Mouse (Mus musculus) CD4-positive naive resting alpha-beta T cell, adult 76 days (primary cell): ENCODE data around the gene Tor4a. TPM values are rescaled to one million over a fixed set of nuclear protein-coding genes. Genes with fewer than 3 reads are reported as not detected.

Experiments
- total RNA-seq: library from RNA; stranded (reverse); gene quantifications from one replicate; pipeline ENCODE4 v1.2.4, GENCODE M21; 2023

Gene Tor4a
- total RNA-seq: 14.4 TPM

DNA sequence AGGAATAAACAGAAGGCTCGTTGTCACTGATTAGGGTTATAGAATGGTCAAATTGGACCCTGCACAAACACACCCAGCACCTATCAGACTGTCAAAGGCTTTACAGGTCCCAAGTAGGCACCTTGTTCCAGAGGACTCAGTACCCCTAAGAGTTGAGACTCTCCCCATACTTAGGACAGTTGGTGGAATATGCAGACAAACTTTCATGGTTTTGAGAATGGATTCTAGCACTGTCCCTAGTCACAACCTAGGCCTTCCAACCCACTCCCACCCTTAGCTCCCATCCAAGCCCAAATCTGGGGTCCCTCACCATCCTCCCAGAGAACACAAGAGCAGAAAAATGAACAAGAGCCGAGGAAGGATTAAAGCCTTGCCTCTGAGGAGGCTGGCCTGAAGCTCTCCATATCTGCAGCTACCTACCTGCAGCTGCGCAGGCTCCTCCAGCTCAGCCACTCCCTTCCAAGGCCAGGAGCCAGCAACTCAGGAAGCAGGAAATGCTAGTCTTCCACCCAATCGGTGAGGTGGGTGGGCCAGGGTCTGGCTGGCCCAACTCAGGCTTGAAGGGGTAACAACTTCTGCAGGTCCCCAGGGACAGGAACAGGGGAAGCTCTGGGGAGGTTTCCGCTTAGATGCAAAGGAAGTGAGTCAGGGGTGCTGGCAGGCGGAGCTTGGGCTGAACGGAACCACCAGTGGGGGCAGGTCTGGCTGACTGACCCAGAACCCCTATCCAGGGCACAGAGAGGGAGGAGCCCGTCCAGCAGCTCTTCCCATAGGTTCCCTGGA, at the start of gene Tor4a:
TSS of gene Tor4a (minus strand) at position 715 of the 783 bp plus-strand sequence.

DNA sequence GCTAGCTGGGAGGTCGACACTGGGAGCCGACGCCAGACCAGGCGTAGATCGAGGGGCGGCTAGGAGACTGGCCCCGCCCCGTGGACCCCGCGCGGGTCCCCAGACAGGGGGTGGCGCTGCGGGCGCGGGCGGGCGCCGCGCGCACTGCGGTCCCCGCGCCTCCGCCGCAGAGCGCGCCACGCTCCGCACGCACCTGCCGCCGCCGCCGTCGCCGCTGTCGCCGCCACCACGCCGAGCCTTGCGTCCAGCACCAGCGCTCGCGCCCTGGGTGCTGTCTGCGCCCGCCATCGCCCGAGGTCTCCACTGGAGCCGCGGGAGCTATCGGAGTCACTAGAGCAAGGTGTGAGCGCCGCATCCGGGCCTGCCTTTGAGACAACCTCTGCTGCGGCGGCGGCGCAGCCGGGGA, 45.4 kb upstream of the Tor4a start, which contains the start of the genes Rnf208 and Cysrt1:
TSS of gene Rnf208 (plus strand) at position 155 of the 406 bp plus-strand sequence.
TSS of gene Cysrt1 (minus strand) at position 352 of the 406 bp plus-strand sequence.

DNA sequence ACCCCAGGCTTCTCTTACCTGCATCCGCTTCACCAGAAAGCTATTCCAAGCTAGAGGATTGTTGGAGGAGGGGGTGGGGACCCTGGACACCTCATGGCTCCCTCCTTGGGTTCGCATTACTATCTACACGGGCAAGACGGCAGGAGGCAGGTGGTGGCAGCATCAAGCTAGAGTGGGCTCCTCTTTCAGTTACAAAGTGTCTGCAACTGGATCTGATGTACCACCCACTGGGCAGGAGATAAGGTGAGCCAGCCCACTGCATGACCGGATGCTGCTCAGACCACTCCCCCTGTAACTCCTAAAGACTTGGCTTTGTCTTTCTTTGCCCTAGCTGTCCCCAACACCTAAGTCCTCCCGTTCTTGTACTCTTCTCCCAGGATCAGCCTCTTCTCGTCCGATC, 39.9 kb upstream of the Tor4a start, which contains the start of gene Rnf224:
TSS of gene Rnf224 (minus strand) at position 174 of the 400 bp plus-strand sequence.

DNA sequence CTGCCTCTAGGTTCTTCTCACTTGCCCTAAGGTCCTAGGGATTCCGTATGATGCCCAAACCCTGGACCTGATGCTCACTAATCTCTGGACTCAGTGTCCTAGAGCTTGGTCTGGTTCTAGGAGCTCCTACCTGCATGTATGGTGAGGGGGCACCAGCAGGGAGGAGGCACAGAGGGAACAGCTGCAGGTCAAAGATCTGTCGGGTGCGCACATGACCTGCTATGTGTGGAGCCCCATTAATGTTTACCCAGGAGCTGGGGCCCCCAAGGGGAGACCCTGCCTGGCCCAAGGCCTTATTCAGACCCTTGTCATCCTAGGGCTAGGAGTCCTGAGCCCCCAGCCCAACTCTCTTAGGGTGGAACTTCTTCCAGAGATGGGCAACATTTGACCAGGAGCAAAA, 37.4 kb upstream of the Tor4a start, which contains the start of gene Slc34a3:
TSS of gene Slc34a3 (minus strand) at position 315 of the 400 bp plus-strand sequence.

DNA sequence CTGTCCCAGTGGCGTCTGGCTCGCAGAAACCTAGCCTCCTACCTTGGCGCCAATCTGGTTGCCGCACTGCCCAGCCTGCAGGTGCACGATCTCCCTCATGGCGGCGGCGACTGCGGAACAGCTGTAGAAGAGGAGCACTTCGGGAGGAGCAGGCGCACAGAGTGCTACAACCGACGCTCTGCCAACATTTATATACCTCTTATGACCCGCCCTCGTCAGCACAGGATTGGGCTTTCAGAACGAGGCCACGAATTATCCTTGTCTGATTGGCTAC, 27.7 kb upstream of the Tor4a start, which contains the start of gene Tubb4b:
TSS of gene Tubb4b (minus strand) at position 211 of the 274 bp plus-strand sequence.

DNA sequence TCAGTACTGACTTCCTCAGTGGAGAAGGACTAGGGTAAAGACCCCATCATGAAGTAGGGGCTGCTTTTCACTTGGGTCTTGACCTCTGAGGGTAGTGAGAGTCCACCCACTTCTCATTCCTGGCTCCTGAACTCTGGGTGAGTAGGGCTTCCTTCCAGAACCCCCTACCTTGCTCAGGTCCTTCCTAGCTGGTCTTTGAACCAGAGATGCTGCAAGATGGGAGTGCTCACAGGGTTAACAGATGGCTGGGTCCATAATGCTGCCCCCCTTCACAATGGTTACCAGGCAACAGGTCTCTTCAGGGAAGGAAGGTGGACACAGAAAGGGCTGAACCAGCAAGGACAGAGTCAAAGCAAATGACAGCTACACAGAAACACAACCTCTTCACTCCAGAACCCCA, 21.8 kb upstream of the Tor4a start, which contains the start of gene Fam166a:
TSS of gene Fam166a (plus strand) at position 301 of the 400 bp plus-strand sequence.

DNA sequence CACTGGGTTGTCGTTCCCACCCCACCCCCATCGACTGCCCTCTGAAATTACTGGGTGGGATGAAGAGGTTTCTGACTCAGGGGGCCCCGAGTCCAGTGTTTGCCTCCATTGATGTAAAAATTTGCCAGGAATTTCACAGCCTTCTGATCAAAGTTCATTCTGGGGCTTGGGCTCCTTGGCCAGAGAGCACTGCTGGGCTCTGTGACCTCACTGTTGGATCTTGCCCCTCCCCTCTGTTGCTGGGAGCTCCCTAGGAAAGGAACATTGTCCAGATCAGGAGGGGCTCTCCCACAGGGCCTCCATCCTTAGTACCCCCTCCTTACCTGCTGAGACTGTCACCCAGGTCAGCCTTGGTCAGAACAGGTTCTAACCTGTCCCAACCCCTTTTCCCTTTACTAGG, 17.8 kb upstream of the Tor4a start, which contains the start of gene Stpg3:
TSS of gene Stpg3 (minus strand) at position 194 of the 400 bp plus-strand sequence.

DNA sequence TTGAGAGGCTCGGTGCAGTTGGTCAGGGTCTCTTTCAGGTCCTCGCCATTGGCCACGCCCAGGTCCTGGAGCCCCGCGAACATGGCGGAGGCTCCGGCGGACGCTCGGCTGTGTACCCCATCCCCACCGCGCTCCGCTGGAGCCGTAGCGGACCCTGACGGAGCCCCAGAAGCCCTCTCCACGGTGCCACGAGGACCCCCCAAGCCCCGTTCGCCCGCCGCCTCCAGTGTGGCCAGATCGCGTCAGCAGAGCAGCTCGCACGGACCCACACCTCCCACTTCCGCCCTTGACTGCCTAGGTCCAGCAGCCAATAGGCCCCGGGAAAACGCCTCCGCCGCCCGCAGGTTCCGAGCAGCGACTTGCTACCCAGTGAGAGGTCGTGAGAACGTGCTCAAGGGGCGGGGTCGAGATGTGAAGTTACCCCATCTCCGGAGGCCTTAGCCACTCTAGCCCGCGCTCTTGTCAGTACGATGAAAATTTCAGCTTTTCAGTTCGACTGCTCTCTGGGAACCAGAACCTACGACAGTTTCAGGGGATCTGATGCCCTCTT, 14.5 kb upstream of the Tor4a start, which contains the start of gene Nelfb:
TSS of gene Nelfb (minus strand) at position 369 of the 550 bp plus-strand sequence.

DNA sequence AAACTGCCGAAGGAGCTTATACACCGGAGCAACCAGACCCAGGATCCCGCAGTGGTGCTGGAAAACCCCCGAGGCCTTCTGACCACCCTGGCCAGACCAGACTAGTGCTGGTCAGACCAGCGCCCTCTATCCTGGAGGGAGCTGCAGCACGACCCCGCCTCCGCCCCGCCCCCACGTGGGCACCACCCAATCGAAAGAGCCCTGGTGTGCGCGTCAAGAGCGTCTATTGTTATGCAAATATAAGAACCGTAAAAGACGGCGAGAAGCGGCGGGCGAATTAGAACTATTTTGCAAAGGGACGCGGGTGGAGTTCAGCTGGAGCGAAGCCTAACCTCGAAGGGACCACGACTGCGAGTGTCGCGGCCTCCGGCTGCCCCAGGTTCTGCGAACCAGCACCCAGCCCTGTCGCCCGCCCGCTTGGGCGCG, 16.2 kb downstream of the Tor4a start, which contains the start of gene Nrarp:
TSS of gene Nrarp (plus strand) at position 281 of the 426 bp plus-strand sequence.

Other genes starting within 250 kb of the Tor4a start
- 16.0 TPM for gene Zmynd19, start 247.1 kb downstream of the Tor4a start, total RNA-seq
- gene Dph7, start 234.5 kb downstream of the Tor4a start, total RNA-seq: 14.7 TPM
- 23.9 TPM for gene Mrpl41, start 221.8 kb downstream of the Tor4a start, total RNA-seq
- gene Pnpla7, start 220.9 kb downstream of the Tor4a start, total RNA-seq: 153 TPM
- gene Nsmf, start 142.5 kb downstream of the Tor4a start, total RNA-seq: 29.2 TPM
- gene Entpd8, start 116.6 kb downstream of the Tor4a start, total RNA-seq: not detected
- not detected for gene Noxa1, start 101.7 kb downstream of the Tor4a start, total RNA-seq
- gene Nrarp, start 16.1 kb downstream of the Tor4a start, total RNA-seq: 7.0 TPM
- gene Nelfb, start 14.6 kb upstream of the Tor4a start, total RNA-seq: 53.8 TPM
- gene Stpg3, start 17.8 kb upstream of the Tor4a start, total RNA-seq: not detected
- gene Fam166a, start 21.9 kb upstream of the Tor4a start, total RNA-seq: not detected
- 103 TPM for gene Tubb4b, start 27.8 kb upstream of the Tor4a start, total RNA-seq
- gene Slc34a3, start 37.5 kb upstream of the Tor4a start, total RNA-seq: not detected
- gene Rnf224, start 39.9 kb upstream of the Tor4a start, total RNA-seq: not detected
- 0.50 TPM for gene Rnf208, start 45.4 kb upstream of the Tor4a start, total RNA-seq
- gene Cysrt1, start 45.6 kb upstream of the Tor4a start, total RNA-seq: not detected
- 12.5 TPM for gene AL732309.1, start 50.0 kb upstream of the Tor4a start, total RNA-seq
- 19.2 TPM for gene Tmem203, start 58.6 kb upstream of the Tor4a start, total RNA-seq
- 19.1 TPM for gene Tprn, start 65.7 kb upstream of the Tor4a start, total RNA-seq
- gene Ssna1, start 75.6 kb upstream of the Tor4a start, total RNA-seq: 29.1 TPM
- 100 TPM for gene Anapc2, start 75.6 kb upstream of the Tor4a start, total RNA-seq
- not detected for gene Tmem210, start 91.3 kb upstream of the Tor4a start, total RNA-seq
- gene Lrrc26, start 93.0 kb upstream of the Tor4a start, total RNA-seq: not detected
- gene Grin1, start 122.3 kb upstream of the Tor4a start, total RNA-seq: not detected
- 44.3 TPM for gene Man1b1, start 135.5 kb upstream of the Tor4a start, total RNA-seq
- 16.8 TPM for gene Dpp7, start 159.5 kb upstream of the Tor4a start, total RNA-seq
- gene Uap1l1, start 168.8 kb upstream of the Tor4a start, total RNA-seq: 5.7 TPM
- 1.1 TPM for gene Sapcd2, start 175.4 kb upstream of the Tor4a start, total RNA-seq
- not detected for gene Entpd2, start 199.0 kb upstream of the Tor4a start, total RNA-seq
- gene Npdc1, start 202.5 kb upstream of the Tor4a start, total RNA-seq: 2.2 TPM
- gene Fut7, start 226.4 kb upstream of the Tor4a start, total RNA-seq: 0.67 TPM
- 67.3 TPM for gene Abca2, start 231.8 kb upstream of the Tor4a start, total RNA-seq